Mouse (Mus musculus): ENCODE measurements around the gene Nrxn2. TPM values are rescaled to one million over a fixed set of nuclear protein-coding genes. Genes with fewer than 3 reads are reported as not detected.

Gene Nrxn2
- total RNA-seq, 1 experiment from 2014 or later: not detected

DNA sequence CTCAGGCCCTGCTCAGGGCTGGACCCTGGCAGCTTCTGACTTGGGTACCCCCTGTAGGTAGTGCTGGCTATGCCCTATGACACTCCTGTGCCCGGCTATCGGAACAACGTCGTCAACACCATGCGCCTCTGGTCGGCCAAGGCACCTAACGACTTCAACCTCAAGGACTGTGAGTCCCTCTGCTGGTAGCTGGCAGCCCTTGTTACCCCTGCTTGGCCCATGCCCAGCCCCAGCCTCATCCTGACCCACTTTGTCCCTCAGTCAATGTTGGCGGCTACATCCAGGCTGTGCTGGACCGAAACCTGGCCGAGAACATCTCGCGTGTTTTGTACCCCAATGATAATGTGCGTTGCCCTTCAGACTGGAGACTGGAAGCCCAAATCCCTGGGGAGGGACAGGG lies 30.5 kb upstream of the Nrxn2 start:
- no peak for ATAC-seq (replicated peaks; ENCODE audit: insufficient number of reproducible peaks, low FRiP score, low TSS enrichment, poor library complexity, severe bottlenecking)

- ATAC-seq (replicated peaks; ENCODE audit: insufficient number of reproducible peaks, low FRiP score, low TSS enrichment, poor library complexity, severe bottlenecking): no peak
These were observed 28.7 kb upstream of the Nrxn2 start for GRCm38 (mm10) chr19:6389803-6390202.

- no peak for ATAC-seq (replicated peaks; ENCODE audit: insufficient number of reproducible peaks, low FRiP score, low TSS enrichment, poor library complexity, severe bottlenecking)
These were observed 28.3 kb upstream of the Nrxn2 start for GRCm38 (mm10) chr19:6390251-6390650.

- no peak for ATAC-seq (replicated peaks; ENCODE audit: insufficient number of reproducible peaks, low FRiP score, low TSS enrichment, poor library complexity, severe bottlenecking)
These were observed 25.7 kb upstream of the Nrxn2 start for GRCm38 (mm10) chr19:6392743-6393393.

GRCm38 (mm10) chr19:6393637-6394036 lies 24.9 kb upstream of the Nrxn2 start:
- no peak for ATAC-seq (replicated peaks; ENCODE audit: insufficient number of reproducible peaks, low FRiP score, low TSS enrichment, poor library complexity, severe bottlenecking)

DNA sequence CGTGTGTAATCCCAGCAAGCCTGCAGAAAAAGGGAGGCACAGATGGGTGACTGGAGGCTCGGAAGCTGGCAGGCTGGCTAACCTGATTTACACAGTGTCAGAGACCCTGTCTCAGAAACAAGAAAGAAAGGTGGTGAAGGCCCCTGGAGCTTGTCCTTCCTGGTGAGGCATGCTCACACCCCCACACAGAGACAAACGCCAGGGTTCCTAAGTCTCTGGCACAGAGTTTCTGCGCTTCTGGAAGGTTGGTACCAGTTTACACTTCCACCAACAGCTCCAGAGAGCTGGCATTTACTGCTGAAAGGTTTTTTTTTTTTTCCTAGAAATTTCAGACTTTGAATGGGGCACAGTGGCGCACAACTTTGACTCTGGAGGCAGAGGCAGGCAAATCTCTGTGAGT lies 22.3 kb upstream of the Nrxn2 start:
- no peak for ATAC-seq (replicated peaks; ENCODE audit: insufficient number of reproducible peaks, low FRiP score, low TSS enrichment, poor library complexity, severe bottlenecking)

- no peak for ATAC-seq (replicated peaks; ENCODE audit: insufficient number of reproducible peaks, low FRiP score, low TSS enrichment, poor library complexity, severe bottlenecking)
These were observed 20.8 kb upstream of the Nrxn2 start for GRCm38 (mm10) chr19:6397582-6398249.

DNA sequence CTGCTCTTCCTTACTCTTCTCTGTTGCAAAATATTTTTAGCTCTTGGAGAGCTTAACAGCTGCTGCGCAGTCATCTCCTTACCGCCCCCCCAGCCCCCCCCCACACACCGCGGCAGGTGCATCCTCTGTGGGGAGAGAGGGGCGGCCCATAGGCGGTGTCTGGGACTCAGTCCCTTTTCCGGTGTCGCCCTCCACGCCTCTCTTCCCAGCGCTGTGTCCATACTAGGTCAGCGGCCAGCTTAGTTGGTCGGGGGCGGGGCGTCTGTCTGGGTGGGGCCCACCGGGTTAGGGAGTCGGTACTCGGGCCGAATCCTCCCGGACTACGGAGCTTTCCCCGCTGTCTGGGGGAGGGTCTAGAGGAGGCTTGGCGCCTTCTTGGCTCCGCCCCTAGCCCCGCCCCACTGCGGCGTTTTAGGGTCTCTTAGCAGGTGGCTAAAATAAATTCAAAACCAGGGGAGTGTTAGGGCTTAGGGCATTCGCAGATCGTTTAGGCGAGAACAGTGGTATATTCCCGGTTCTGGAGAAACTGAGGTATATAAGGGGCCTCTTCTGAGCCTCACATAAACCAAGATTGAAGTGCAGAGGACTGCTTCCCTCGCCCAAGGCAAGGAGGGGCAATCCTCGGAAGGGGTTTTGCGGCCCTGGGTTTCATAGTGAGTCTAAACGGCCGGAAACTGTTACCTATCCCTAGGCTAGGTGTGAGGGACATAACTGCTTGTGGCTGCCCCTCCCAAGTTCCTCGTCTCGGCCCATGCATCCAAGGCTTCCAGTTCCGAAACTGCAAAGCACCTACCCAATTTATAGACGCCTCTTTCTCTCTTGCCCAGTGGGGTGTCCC lies 19.9 kb upstream of the Nrxn2 start:
- ATAC-seq (replicated peaks; ENCODE audit: insufficient number of reproducible peaks, low FRiP score, low TSS enrichment, poor library complexity, severe bottlenecking): no peak

DNA sequence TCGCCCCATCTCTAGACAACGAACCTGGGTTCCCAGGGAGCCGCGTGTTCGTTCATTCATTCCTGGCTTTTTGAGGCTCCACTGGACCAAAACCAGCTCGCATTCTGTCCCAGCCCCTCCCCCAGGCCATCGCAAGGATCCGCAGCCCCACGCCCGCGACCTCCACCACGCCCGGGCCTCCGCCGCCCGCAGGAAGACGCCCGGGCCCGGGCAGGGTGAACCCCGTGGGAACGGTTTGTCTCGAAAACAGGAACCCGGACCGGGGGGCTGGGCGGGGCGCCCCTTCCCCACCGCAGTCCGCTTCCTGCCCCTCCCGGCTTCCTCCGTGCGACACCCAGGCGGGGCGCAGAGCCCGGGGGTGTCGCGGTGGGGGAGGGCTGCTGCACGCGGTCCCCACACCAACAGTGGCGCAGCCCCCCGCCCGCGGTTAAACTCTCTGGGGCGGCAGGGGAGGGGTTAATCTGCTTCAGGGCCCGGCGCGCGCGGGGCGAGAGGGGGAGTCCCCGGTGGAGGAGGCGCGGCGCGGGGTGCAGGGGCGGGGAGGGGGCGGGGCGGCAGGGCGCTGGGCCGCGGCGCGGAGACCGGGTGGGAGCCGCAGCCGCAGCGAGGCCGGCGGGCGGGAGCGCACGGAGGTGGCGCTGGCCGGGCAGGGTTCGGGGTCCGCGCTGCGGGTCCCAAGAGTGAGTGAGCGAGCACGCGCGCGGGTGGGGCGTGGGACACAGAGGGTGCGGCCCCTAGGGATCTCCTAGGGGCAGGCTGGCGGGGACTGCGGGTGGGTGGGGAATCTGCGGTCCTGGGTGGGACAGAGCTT lies 19.0 kb upstream of the Nrxn2 start, which contains the start of gene Rasgrp2:
Gene Rasgrp2, plus strand, starts transcription at position 56 of the 811 bp plus-strand sequence.
- ATAC-seq (replicated peaks; ENCODE audit: insufficient number of reproducible peaks, low FRiP score, low TSS enrichment, poor library complexity, severe bottlenecking): 0 out of 2 replicates have a peak, but pooled peaks have one; percentile 3

DNA sequence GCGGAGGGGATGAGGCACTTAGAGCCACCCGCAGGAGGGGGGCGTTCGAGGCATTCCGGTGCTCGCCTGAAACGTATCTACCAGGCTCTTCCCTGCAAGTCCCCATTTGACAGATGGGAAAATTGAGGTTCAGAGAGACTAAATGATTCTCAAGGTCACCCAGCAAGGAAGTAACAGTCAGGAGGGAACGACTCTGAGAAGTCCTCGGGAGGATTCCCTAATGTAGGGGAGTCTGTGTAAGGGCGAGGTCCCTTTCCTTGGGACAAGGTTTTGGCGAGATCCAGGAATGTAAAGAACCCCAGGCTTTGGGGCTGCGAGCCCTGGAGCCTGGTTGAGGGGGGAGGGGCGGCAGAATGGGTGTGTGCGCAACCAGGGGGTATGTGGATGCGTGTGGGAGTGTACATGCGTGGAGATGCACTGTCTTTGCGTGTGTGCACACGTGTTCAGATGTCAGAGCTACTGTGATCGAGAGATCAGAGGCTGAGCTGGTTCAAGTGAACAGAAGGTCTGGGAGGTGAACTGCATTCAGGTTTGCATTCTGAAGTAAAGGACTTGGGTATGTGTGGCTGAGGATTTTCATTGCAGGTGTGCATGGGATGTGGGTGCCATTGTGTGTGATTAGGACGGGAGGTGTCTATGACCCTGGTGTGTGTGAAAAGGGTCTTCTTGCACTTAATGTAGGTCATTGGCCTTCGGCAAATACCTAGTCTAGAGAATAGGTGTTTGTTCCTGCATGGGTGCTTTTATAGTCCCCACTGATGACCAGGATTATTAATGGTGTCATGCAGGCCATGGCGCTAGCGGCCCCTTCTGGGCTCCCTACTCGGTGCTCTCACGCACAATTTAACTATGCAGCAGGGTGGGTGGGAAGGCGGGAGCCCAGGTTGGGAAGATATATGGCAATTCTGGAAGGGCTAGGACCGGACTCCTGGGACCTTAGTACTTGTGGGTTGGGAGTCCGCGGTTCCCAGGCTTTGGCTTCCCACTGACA lies 18.1 kb upstream of the Nrxn2 start:
- ATAC-seq (replicated peaks; ENCODE audit: insufficient number of reproducible peaks, low FRiP score, low TSS enrichment, poor library complexity, severe bottlenecking): peak; percentile 14; the same call in 1 of the 2 replicates

DNA sequence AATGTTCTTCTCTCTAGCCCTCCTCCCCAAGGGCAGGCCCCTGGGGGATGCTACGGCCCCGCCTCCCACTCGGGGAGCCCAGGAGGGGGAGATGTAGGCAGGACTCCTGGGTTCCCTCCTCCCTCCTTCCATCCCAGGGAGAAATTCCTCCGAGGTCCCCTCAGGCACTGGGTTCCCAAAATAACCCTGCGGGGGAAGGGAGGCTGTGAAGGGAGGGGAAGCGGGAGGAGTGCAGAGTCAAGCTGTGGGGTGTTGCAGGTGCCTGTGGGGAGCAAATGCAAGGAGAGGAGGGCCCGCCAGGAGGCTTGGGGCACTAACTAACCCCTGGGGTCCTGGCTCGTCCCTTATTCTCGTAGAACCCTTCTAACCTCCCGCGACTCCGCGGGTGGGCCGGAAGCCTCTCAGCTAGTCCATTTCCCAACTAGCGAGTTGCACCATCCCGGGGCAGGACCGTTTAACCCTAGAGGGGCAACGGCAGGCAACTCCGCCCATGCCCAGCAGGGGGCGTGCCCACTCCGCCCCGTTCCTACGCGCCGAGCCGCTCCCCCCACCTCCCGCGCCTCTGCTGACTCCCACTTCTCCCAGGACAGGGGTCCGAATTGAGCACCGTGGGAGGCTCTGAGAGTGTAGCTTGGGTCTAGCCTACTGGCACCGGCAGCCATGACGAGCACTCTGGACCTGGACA lies 17.3 kb upstream of the Nrxn2 start:
- ATAC-seq (replicated peaks; ENCODE audit: insufficient number of reproducible peaks, low FRiP score, low TSS enrichment, poor library complexity, severe bottlenecking): peak; percentile 44

- no peak for ATAC-seq (replicated peaks; ENCODE audit: insufficient number of reproducible peaks, low FRiP score, low TSS enrichment, poor library complexity, severe bottlenecking)
These were observed 16.6 kb upstream of the Nrxn2 start for GRCm38 (mm10) chr19:6401951-6402350.

DNA sequence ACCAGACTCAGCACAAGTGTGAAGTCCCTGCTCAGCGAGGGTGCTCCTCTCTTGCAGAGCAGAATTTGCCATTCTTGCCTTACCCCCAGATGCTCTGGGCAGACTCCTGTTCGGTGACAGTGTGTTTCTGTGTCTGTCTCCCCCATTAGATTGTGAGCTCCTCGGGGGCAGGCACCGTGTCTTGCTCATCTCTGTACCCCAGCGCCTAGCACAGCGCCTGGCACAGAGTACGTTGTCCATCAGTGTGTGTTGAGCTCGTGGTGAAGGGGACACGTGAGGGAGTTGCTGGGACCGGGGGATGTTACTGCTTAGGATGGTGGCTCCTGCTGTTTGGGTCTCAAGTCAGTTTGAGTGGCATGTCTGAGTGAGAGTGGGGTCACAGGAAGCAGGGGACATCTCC lies 14.7 kb upstream of the Nrxn2 start:
- no peak for ATAC-seq (replicated peaks; ENCODE audit: insufficient number of reproducible peaks, low FRiP score, low TSS enrichment, poor library complexity, severe bottlenecking)

GRCm38 (mm10) chr19:6405433-6405832 lies 13.1 kb upstream of the Nrxn2 start:
- no peak for ATAC-seq (replicated peaks; ENCODE audit: insufficient number of reproducible peaks, low FRiP score, low TSS enrichment, poor library complexity, severe bottlenecking)

- no peak for ATAC-seq (replicated peaks; ENCODE audit: insufficient number of reproducible peaks, low FRiP score, low TSS enrichment, poor library complexity, severe bottlenecking)
These were observed 11.4 kb upstream of the Nrxn2 start for GRCm38 (mm10) chr19:6407109-6407508.

DNA sequence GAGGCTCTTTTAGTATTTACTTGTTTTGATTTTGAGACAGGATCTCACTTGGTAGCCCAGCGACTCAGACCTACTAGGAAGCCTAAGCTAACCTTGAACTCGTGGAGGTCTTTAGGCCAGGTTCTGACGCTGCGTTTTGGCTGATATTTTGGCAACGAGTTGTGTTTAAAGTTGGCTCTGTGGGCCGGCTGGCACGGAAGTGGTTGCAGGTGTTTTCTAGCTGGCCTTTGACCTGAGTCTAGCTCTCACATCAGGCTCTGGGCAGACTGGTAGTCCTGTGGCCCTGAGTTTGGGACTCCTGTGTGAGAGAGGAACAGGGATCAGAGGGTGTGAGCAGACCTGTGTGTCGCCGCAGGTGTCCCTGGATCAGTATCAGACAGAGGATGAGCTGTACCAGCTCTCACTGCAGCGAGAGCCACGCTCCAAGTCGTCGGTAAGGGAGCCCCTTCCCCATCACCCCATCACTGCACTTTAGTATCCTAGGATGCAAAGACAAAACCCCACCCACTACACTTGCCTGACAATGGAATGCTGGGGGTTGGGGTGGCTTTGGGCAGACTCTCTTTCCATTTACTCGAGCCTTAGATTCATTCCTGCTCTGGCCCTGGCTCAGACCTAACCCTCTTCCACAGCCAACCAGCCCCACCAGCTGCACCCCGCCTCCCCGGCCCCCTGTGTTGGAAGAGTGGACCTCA lies 10.6 kb upstream of the Nrxn2 start:
- no peak for ATAC-seq (replicated peaks; ENCODE audit: insufficient number of reproducible peaks, low FRiP score, low TSS enrichment, poor library complexity, severe bottlenecking)

- ATAC-seq (replicated peaks; ENCODE audit: insufficient number of reproducible peaks, low FRiP score, low TSS enrichment, poor library complexity, severe bottlenecking): 0 out of 2 replicates have a peak, but pooled peaks have one; percentile 20
These were observed 9.8 kb upstream of the Nrxn2 start for GRCm38 (mm10) chr19:6408749-6409148.

Data from monocyte, adult 5-6 weeks (primary cell).